Mouse (Mus musculus) embryonic fibroblast, embryonic 13.5 days (primary cell): Measurements from ENCODE around the gene Slc5a6.
"Not testable (repeated sequence)": the region's sequence is repeated elsewhere in the genome, so short reads cannot be mapped to it uniquely, and the experiment has no call there.

ENCODE experiments used
- CTCF ChIP-seq: IDR thresholded peaks from 2 replicates; pipeline ENCODE4 v1.5.1; 2011; ENCODE audit warnings: mild to moderate bottlenecking, control low read depth, low read length, moderate library complexity, borderline replicate concordance; ENCODE audit not compliant: insufficient read depth
- POLR2A ChIP-seq: IDR thresholded peaks from 2 replicates; pipeline ENCODE4 v1.6.1; 2011; ENCODE audit warnings: low read depth, mild to moderate bottlenecking, control low read depth, low read length, moderate library complexity

GRCm38 (mm10) chr5:31021790-31022189 is 26.9 kb downstream of the Slc5a6 start:
- TF ChIP-seq POLR2A, CTCF: not testable (repeated sequence)
